Mouse (Mus musculus) kidney, embryonic 15.5 days (tissue): ENCODE measurements at regions not wholly inside any gene's neighbourhood (a gene's known extent, or its start where the extent isn't known, plus 50 kb on each side); places are given as distances from the start of the nearest gene placed in this dataset.
A peak's percentile ranks its signal among the peaks of the same experiment; 100 is the strongest.

Source experiments
- ATAC-seq: fragments of 200-750 bp; cut with Nextera tagmentation; replicated peaks from 2 replicates; pipeline ENCODE4 v1.8.0; 2017; ENCODE audit warnings: moderate TSS enrichment; ENCODE audit not compliant: low FRiP score
- H3K27ac ChIP-seq: fragments of 300-500 bp; sonication (generic); 2 replicates; pipeline ENCODE4 v1.5.1; 2015; ENCODE audit warnings: mild to moderate bottlenecking, inconsistent platforms
- H3K27me3 ChIP-seq: fragments of 300-500 bp; sonication (generic); 2 replicates; pipeline ENCODE4 v1.6.1; 2015; ENCODE audit warnings: inconsistent platforms
- H3K36me3 ChIP-seq: fragments of 300-500 bp; sonication (generic); 2 replicates; pipeline ENCODE4 v1.6.1; 2015; ENCODE audit warnings: inconsistent platforms
- H3K4me1 ChIP-seq: fragments of 300-500 bp; sonication (generic); 2 replicates; pipeline ENCODE4 v1.6.1; 2015; ENCODE audit warnings: inconsistent platforms
- H3K4me2 ChIP-seq: fragments of 300-500 bp; sonication (generic); 2 replicates; pipeline ENCODE4 v1.6.1; 2015; ENCODE audit warnings: moderate library complexity, mild to moderate bottlenecking, inconsistent platforms
- H3K4me3 ChIP-seq: fragments of 300-500 bp; sonication (generic); replicated peaks from 2 replicates; pipeline ENCODE4 v1.5.1; 2015; ENCODE audit warnings: mild to moderate bottlenecking, inconsistent platforms
- H3K9ac ChIP-seq: fragments of 300-500 bp; sonication (generic); 2 replicates; pipeline ENCODE4 v1.6.1; 2015; ENCODE audit warnings: mild to moderate bottlenecking, inconsistent platforms
- H3K9me3 ChIP-seq: fragments of 300-500 bp; sonication (generic); replicated peaks from 2 replicates; pipeline ENCODE4 v1.6.1; 2016; ENCODE audit warnings: inconsistent platforms
- WGBS: fragments of 180-500 bp; shearing (Covaris S2); methylation state at CpG from one replicate; pipeline ENCODE4 v1.1.7; 2015; ENCODE audit warnings: mixed read lengths; 5-methylcytosine and 5-hydroxymethylcytosine counted together

GRCm38 (mm10) chr4:33552856-33553255, 242.7 kb downstream of the Rngtt start:
- no peaks in the 10 kb centered on the region for H3K9me3 ChIP-seq
- 0 out of 2 replicates have a peak, but pooled peaks cover 8% of the 10 kb centered on the region for H3K27me3 ChIP-seq
- H3K4me3 ChIP-seq = no peak overlapping the region
- no peak overlapping the region for H3K4me2 ChIP-seq
- H3K27ac ChIP-seq = no peak overlapping the region
- H3K9ac ChIP-seq = no peak overlapping the region
- 54% methylated on average over 9 of the region's 9 CpGs for WGBS
- no peaks in the 10 kb centered on the region for H3K36me3 ChIP-seq
- peaks cover 6% of the 10 kb centered on the region; the same call in 1 of the 2 replicates for H3K4me1 ChIP-seq
- no peak; the same call in 1 of the 2 replicates for ATAC-seq

- Histone ChIP-seq H3K36me3 (no peaks in the 10 kb centered on the region), H3K4me1 (peaks cover 6% of the 10 kb centered on the region; the same call in 1 of the 2 replicates), H3K9me3 (no peaks in the 10 kb centered on the region), H3K4me3 (no peak overlapping the region), H3K27ac (no peak overlapping the region), H3K4me2 (no peak overlapping the region), H3K27me3 (0 out of 2 replicates have a peak, but pooled peaks cover 8% of the 10 kb centered on the region), H3K9ac (no peak overlapping the region)
- no peak for ATAC-seq
- WGBS = 42% methylated on average over 6 of the region's 6 CpGs
Observed at GRCm38 (mm10) chr4:33554606-33555005, 244.5 kb downstream of the Rngtt start.

GRCm38 (mm10) chr4:33555231-33555933, 245.3 kb downstream of the Rngtt start:
- H3K4me3 ChIP-seq = no peak overlapping the region
- 0 out of 2 replicates have a peak, but pooled peaks cover 8% of the 10 kb centered on the region for H3K27me3 ChIP-seq
- H3K4me1 ChIP-seq = peaks cover 6% of the 10 kb centered on the region; the same call in 1 of the 2 replicates
- WGBS = 13% methylated on average over 14 of the region's 14 CpGs
- no peaks in the 10 kb centered on the region for H3K36me3 ChIP-seq
- H3K4me2 ChIP-seq = peak overlapping the region; percentile 34
- ATAC-seq = no peak
- H3K27ac ChIP-seq = no peak overlapping the region
- H3K9ac ChIP-seq = no peak overlapping the region
- no peaks in the 10 kb centered on the region for H3K9me3 ChIP-seq

GRCm38 (mm10) chr4:33555966-33556365, 245.9 kb downstream of the Rngtt start:
- ATAC-seq = no peak
- no peak overlapping the region for H3K4me3 ChIP-seq
- 33% methylated on average over 12 of the region's 12 CpGs for WGBS
- no peaks in the 10 kb centered on the region for H3K36me3 ChIP-seq
- no peak overlapping the region for H3K9ac ChIP-seq
- H3K4me2 ChIP-seq = peak overlapping the region; percentile 34
- H3K4me1 ChIP-seq = peaks cover 6% of the 10 kb centered on the region; the same call in 1 of the 2 replicates
- H3K27ac ChIP-seq = no peak overlapping the region
- H3K27me3 ChIP-seq = 0 out of 2 replicates have a peak, but pooled peaks cover 8% of the 10 kb centered on the region
- no peaks in the 10 kb centered on the region for H3K9me3 ChIP-seq

- Histone ChIP-seq H3K9me3 (no peaks in the 10 kb centered on the region), H3K27ac (no peak overlapping the region), H3K27me3 (0 out of 2 replicates have a peak, but pooled peaks cover 8% of the 10 kb centered on the region), H3K36me3 (no peaks in the 10 kb centered on the region), H3K9ac (no peak overlapping the region), H3K4me1 (peaks cover 6% of the 10 kb centered on the region; the same call in 1 of the 2 replicates), H3K4me3 (no peak overlapping the region), H3K4me2 (no peak overlapping the region)
- ATAC-seq = no peak
- 69% methylated on average over 12 of the region's 12 CpGs for WGBS
Observed at GRCm38 (mm10) chr4:33556661-33557540, 246.8 kb downstream of the Rngtt start.

GRCm38 (mm10) chr4:33570274-33570673, 260.2 kb downstream of the Rngtt start:
- Histone ChIP-seq H3K4me2 (no peak overlapping the region), H3K9me3 (no peaks in the 10 kb centered on the region), H3K4me3 (no peak overlapping the region), H3K27me3 (no peaks in the 10 kb centered on the region), H3K9ac (no peak overlapping the region), H3K27ac (no peak overlapping the region), H3K36me3 (no peaks in the 10 kb centered on the region), H3K4me1 (0 out of 2 replicates have a peak, but pooled peaks cover 2% of the 10 kb centered on the region)
- 88% methylated on average over 5 of the region's 5 CpGs for WGBS
- ATAC-seq = no peak

- ATAC-seq = no peak
- Histone ChIP-seq H3K4me2 (no peak overlapping the region), H3K4me3 (no peak overlapping the region), H3K4me1 (0 out of 2 replicates have a peak, but pooled peaks cover 2% of the 10 kb centered on the region), H3K9me3 (no peaks in the 10 kb centered on the region), H3K27me3 (no peaks in the 10 kb centered on the region), H3K27ac (no peak overlapping the region), H3K9ac (no peak overlapping the region), H3K36me3 (no peaks in the 10 kb centered on the region)
- WGBS = 32% methylated on average over 6 of the region's 6 CpGs
Observed at GRCm38 (mm10) chr4:33571351-33571750, 261.2 kb downstream of the Rngtt start.

- H3K4me3 ChIP-seq = no peak overlapping the region
- ATAC-seq = no peak
- no peaks in the 10 kb centered on the region for H3K9me3 ChIP-seq
- no peaks in the 10 kb centered on the region for H3K36me3 ChIP-seq
- H3K4me2 ChIP-seq = no peak overlapping the region
- H3K27me3 ChIP-seq = peaks cover 4% of the 10 kb centered on the region; the same call in 1 of the 2 replicates
- H3K4me1 ChIP-seq = 0 out of 2 replicates have a peak, but pooled peaks cover 10% of the 10 kb centered on the region
- H3K9ac ChIP-seq = no peak overlapping the region
- WGBS = 92% methylated on average over 6 of the region's 6 CpGs
- no peak overlapping the region for H3K27ac ChIP-seq
Observed at GRCm38 (mm10) chr4:33577631-33578030, 267.5 kb downstream of the Rngtt start.

- 0 out of 2 replicates have a peak, but pooled peaks cover 13% of the 10 kb centered on the region for H3K4me1 ChIP-seq
- no peaks in the 10 kb centered on the region for H3K9me3 ChIP-seq
- 89% methylated on average over 8 of the region's 8 CpGs for WGBS
- H3K4me3 ChIP-seq = no peak overlapping the region
- H3K36me3 ChIP-seq = no peaks in the 10 kb centered on the region
- ATAC-seq = no peak
- H3K27me3 ChIP-seq = peaks cover 4% of the 10 kb centered on the region; the same call in 1 of the 2 replicates
- no peak overlapping the region for H3K27ac ChIP-seq
- no peak overlapping the region for H3K9ac ChIP-seq
- H3K4me2 ChIP-seq = no peak overlapping the region
Observed at GRCm38 (mm10) chr4:33580491-33580890, 270.4 kb downstream of the Rngtt start.

GRCm38 (mm10) chr4:33581180-33581591, 271.1 kb downstream of the Rngtt start:
- Histone ChIP-seq H3K4me3 (no peak overlapping the region), H3K4me2 (no peak overlapping the region), H3K9me3 (no peaks in the 10 kb centered on the region), H3K27ac (no peak overlapping the region), H3K9ac (no peak overlapping the region), H3K4me1 (peaks cover 18% of the 10 kb centered on the region), H3K36me3 (no peaks in the 10 kb centered on the region), H3K27me3 (peaks cover 4% of the 10 kb centered on the region; the same call in 1 of the 2 replicates)
- no peak for ATAC-seq
- WGBS = 87% methylated on average over 15 of the region's 15 CpGs

GRCm38 (mm10) chr4:33581766-33582525, 271.8 kb downstream of the Rngtt start:
- Histone ChIP-seq H3K27ac (no peak overlapping the region), H3K27me3 (peaks cover 4% of the 10 kb centered on the region; the same call in 1 of the 2 replicates), H3K4me3 (no peak overlapping the region), H3K9me3 (no peaks in the 10 kb centered on the region), H3K36me3 (no peaks in the 10 kb centered on the region), H3K9ac (no peak overlapping the region), H3K4me2 (peak overlapping the region; percentile 50), H3K4me1 (peaks cover 26% of the 10 kb centered on the region)
- WGBS = 49% methylated on average over 17 of the region's 17 CpGs
- ATAC-seq = peak; percentile 71
